Mouse (Mus musculus) erythroblast, embryonic 14.5 days (primary cell): ENCODE data around the gene Slc22a13. TPM values are rescaled to one million over a fixed set of nuclear protein-coding genes. Genes with fewer than 3 reads are reported as not detected.

Source experiments
- H3K27me3 ChIP-seq: 2 replicates; pipeline ENCODE4 v1.6.1; 2012; ENCODE audit warnings: inconsistent platforms; ENCODE audit not compliant: control insufficient read depth
- H3K36me3 ChIP-seq: 2 replicates; pipeline ENCODE4 v1.6.1; 2012; ENCODE audit warnings: mild to moderate bottlenecking, inconsistent platforms; ENCODE audit not compliant: control insufficient read depth
- H3K4me1 ChIP-seq: 2 replicates; pipeline ENCODE4 v1.6.1; 2012; ENCODE audit warnings: inconsistent platforms; ENCODE audit not compliant: control insufficient read depth
- H3K4me3 ChIP-seq: replicated peaks from 2 replicates; pipeline ENCODE3; 2012; ENCODE audit warnings: moderate library complexity, mild to moderate bottlenecking, inconsistent platforms
- H3K9me3 ChIP-seq: 2 replicates; pipeline ENCODE4 v1.6.1; 2012; ENCODE audit warnings: low read length, inconsistent platforms, mixed read lengths; ENCODE audit not compliant: control insufficient read depth
- GATA1 ChIP-seq: IDR thresholded peaks from 2 replicates; pipeline ENCODE4 v1.6.1; 2012; ENCODE audit warnings: low read length, inconsistent platforms, mixed read lengths
- TAL1 ChIP-seq: IDR thresholded peaks from 3 replicates; pipeline ENCODE4 v1.6.1; 2012; ENCODE audit warnings: low read length, inconsistent platforms, mixed read lengths
- polyA plus RNA-seq: library from polyadenylated mRNA; stranded (reverse); fragments of >175 nt; gene quantifications from 2 replicates; pipeline ENCODE4 v1.2.3, GENCODE M21; 2012

The Slc22a13 gene
- polyA plus RNA-seq, 1 experiment: not detected

GRCm38 (mm10) chr9:119149601-119150000 is 59.3 kb downstream of the Slc22a13 start:
- no peaks in the 10 kb centered on the region for H3K27me3 ChIP-seq
- TF ChIP-seq GATA1 (no peak), TAL1 (no peak)
- H3K4me3 ChIP-seq: no peak overlapping the region
- no peaks in the 10 kb centered on the region; the same call in 1 of the 2 replicates for H3K36me3 ChIP-seq
- H3K4me1 ChIP-seq: no peaks in the 10 kb centered on the region
- no peaks in the 10 kb centered on the region for H3K9me3 ChIP-seq

DNA sequence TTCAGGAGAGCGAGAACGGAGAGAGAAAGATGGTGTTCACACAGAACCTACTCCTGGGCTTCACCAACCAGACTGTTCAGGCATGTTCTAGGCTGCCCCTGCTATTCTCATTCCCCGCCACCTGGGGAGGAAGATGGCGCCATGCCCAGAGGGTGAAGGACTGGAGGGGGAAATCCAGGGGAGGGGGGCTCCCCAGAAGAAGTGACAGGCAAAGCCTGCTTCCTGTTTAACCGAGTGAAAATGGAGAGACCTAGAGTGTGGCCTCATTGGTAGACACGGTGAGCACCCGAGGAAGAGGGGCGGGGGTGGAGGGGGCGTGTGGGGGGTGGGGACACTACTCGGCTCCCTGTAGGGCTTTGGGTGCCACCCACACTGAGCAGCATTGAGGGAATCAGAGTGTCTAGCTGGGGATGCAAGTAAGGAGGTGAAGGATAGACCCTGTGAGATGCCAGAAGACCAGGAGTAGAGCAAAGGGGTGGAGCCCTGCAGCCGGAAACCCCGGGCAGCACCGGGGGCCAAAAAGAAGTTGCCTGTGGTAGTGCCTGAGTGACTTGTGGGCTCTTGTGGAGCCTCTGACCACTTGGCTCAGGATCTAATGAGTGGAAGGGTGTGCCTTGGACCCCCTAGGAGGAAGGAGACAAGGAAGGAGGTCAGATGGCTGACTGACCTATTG is 62.7 kb downstream of the Slc22a13 start:
- no peaks in the 10 kb centered on the region for H3K36me3 ChIP-seq
- no peaks in the 10 kb centered on the region for H3K4me1 ChIP-seq
- H3K27me3 ChIP-seq: no peaks in the 10 kb centered on the region
- no peak overlapping the region for H3K4me3 ChIP-seq
- H3K9me3 ChIP-seq: no peaks in the 10 kb centered on the region
- TF ChIP-seq TAL1: no peak
- TF ChIP-seq GATA1: no peak

DNA sequence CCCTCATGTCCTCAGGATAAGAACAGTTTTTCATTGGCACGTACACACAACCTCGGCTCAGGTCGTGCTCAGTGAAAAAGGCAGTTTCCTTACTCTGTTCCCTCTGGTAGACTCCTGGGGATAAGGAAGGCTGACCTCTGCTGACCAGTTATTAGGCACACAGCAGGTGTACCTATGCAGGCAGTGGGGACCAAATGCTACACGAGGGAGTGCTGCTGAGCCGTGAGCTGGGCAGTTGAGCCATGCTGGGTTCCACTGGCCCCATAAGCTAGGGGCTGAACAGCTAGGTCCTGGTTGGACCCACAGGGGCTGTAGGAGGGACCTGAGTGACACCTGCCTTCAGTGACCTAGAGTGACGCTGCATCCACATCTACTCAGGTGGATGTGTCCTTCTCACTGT is 63.3 kb downstream of the Slc22a13 start:
- no peaks in the 10 kb centered on the region for H3K36me3 ChIP-seq
- H3K4me1 ChIP-seq: no peaks in the 10 kb centered on the region
- no peak for TF ChIP-seq TAL1
- no peak for TF ChIP-seq GATA1
- H3K4me3 ChIP-seq: no peak overlapping the region
- no peaks in the 10 kb centered on the region for H3K27me3 ChIP-seq
- no peaks in the 10 kb centered on the region for H3K9me3 ChIP-seq

GRCm38 (mm10) chr9:119145137-119145536 is 63.8 kb downstream of the Slc22a13 start:
- Histone ChIP-seq H3K4me1 (no peaks in the 10 kb centered on the region), H3K4me3 (no peak overlapping the region), H3K36me3 (no peaks in the 10 kb centered on the region), H3K27me3 (no peaks in the 10 kb centered on the region), H3K9me3 (no peaks in the 10 kb centered on the region)
- no peak for TF ChIP-seq TAL1
- TF ChIP-seq GATA1: no peak

DNA sequence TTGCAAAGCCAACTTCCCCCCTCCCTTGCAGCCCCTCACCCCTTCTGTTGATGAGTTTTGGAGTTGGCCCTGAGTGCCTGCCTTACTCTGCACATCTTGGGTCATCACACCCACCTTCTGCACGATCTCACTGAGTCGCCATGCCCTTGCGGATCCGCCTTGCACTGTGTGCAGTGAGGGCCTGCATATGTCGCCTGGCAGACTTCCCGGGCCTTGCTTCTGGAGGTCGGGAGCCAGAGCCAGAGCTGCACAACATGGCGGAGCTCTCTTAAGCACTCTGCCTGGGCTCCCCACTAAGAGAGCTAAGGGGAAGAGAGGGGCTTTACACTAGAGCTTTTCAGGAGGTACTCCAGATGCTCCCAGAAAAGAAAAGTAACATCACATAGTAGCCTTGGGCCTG is 64.2 kb downstream of the Slc22a13 start:
- no peaks in the 10 kb centered on the region for H3K4me1 ChIP-seq
- H3K4me3 ChIP-seq: no peak overlapping the region
- H3K36me3 ChIP-seq: no peaks in the 10 kb centered on the region
- no peaks in the 10 kb centered on the region for H3K27me3 ChIP-seq
- H3K9me3 ChIP-seq: no peaks in the 10 kb centered on the region
- TF ChIP-seq GATA1: no peak
- no peak for TF ChIP-seq TAL1

- TF ChIP-seq TAL1: no peak
- no peak for TF ChIP-seq GATA1
- no peaks in the 10 kb centered on the region for H3K9me3 ChIP-seq
- H3K4me3 ChIP-seq: no peak overlapping the region
- no peaks in the 10 kb centered on the region for H3K27me3 ChIP-seq
- H3K36me3 ChIP-seq: no peaks in the 10 kb centered on the region
- H3K4me1 ChIP-seq: no peaks in the 10 kb centered on the region
These were observed 65.5 kb downstream of the Slc22a13 start for GRCm38 (mm10) chr9:119143372-119143771.

Other genes with a start within 250 kb of the Slc22a13 start
- gene Vill, start 156.3 kb downstream of the Slc22a13 start, polyA plus RNA-seq: not detected in 2 replicates
- 0.01 TPM in 1 of 2 replicates, not detected in the other for gene Plcd1, start 115.6 kb downstream of the Slc22a13 start, polyA plus RNA-seq
- not detected in 2 replicates for gene Dlec1, start 106.6 kb downstream of the Slc22a13 start, polyA plus RNA-seq
- gene Acaa1b, start 52.0 kb downstream of the Slc22a13 start, polyA plus RNA-seq: 0.04 TPM in 1 of 2 replicates, not detected in the other
- gene Gm47289, start 49.9 kb downstream of the Slc22a13 start, polyA plus RNA-seq: not detected in 2 replicates
- 0.87 and 0.88 TPM in 2 replicates for gene Oxsr1, start 113.3 kb upstream of the Slc22a13 start, polyA plus RNA-seq
- 0.79 and 1.7 TPM in 2 replicates for gene Acaa1a, start 130.6 kb upstream of the Slc22a13 start, polyA plus RNA-seq
- 0.63 and 1.7 TPM in 2 replicates for gene Myd88, start 132.3 kb upstream of the Slc22a13 start, polyA plus RNA-seq
- 0.01 and 0.17 TPM in 2 replicates for gene Xylb, start 148.3 kb upstream of the Slc22a13 start, polyA plus RNA-seq
- not detected in 2 replicates for gene Slc22a14, start 156.5 kb upstream of the Slc22a13 start, polyA plus RNA-seq
- 0.02 TPM in 1 of 2 replicates, not detected in the other for gene Acvr2b, start 193.0 kb upstream of the Slc22a13 start, polyA plus RNA-seq
- gene Exog, start 235.8 kb upstream of the Slc22a13 start, polyA plus RNA-seq: 0.06 TPM in 2 replicates